ENCODE assay signal across 8 mouse cellular contexts in genomic region chr10:77417240-77418102, GRCm38 (mm10). TPM values are rescaled to one million over a fixed set of nuclear protein-coding genes. Genes with fewer than 3 reads are reported as not detected.
DNase-seq lines count a peak whose midpoint lies in the region; ATAC-seq and TF ChIP-seq lines count a peak whose summit lies in the region.

No protein-coding gene starts in this region.

- H3K36me3 ChIP-seq in embryonic facial prominence, embryonic 10.5 days (replicated peaks): no peaks in the 10 kb centered on the region
- no peaks in the 10 kb centered on the region for H3K36me3 ChIP-seq in liver, embryonic 14.5 days (replicated peaks; ENCODE audit: control insufficient read depth, insufficient read depth, low read depth)
- no peaks in the 10 kb centered on the region for H3K36me3 ChIP-seq in neural tube, embryonic 15.5 days

- H3K4me2 ChIP-seq in liver, embryonic 14.5 days (ENCODE audit: low read depth): peak overlapping the region; percentile 78
- peak overlapping the region; percentile 77 for H3K4me2 ChIP-seq in neural tube, embryonic 15.5 days

- WGBS in embryonic facial prominence, embryonic 10.5 days: under 1% methylated on average over 70 of the region's 70 CpGs
- WGBS in liver, embryonic 14.5 days (ENCODE audit: insufficient replicate concordance): under 1% methylated on average over 68 of the region's 70 CpGs
- under 1% methylated on average over 70 of the region's 70 CpGs for WGBS in neural tube, embryonic 15.5 days

- H3K9me3 ChIP-seq in embryonic facial prominence, embryonic 10.5 days: 0 out of 2 replicates have a peak, but pooled peaks cover 2% of the 10 kb centered on the region
- no peaks in the 10 kb centered on the region for H3K9me3 ChIP-seq in liver, embryonic 14.5 days (ENCODE audit: control insufficient read depth, low read length)
- H3K9me3 ChIP-seq in neural tube, embryonic 15.5 days (replicated peaks): no peaks in the 10 kb centered on the region

- peaks cover 29% of the 10 kb centered on the region for H3K27me3 ChIP-seq in embryonic facial prominence, embryonic 10.5 days (replicated peaks; ENCODE audit: low read depth, poor library complexity, severe bottlenecking)
- H3K27me3 ChIP-seq in liver, embryonic 14.5 days (ENCODE audit: control insufficient read depth, insufficient read depth, low read length): peaks cover 28% of the 10 kb centered on the region
- peaks cover 4% of the 10 kb centered on the region; the same call in 1 of the 2 replicates for H3K27me3 ChIP-seq in neural tube, embryonic 15.5 days (replicated peaks)

- peaks cover 27% of the 10 kb centered on the region for H3K4me1 ChIP-seq in embryonic facial prominence, embryonic 10.5 days
- H3K4me1 ChIP-seq in liver, embryonic 14.5 days (replicated peaks; ENCODE audit: control insufficient read depth in 2 of 2, insufficient read depth in 2 of 2, low read length in 1 of 2): peaks cover 2 to 3% of the 10 kb centered on the region in 2 experiments; a peak in 3 of 4 replicates
- H3K4me1 ChIP-seq in neural tube, embryonic 15.5 days: peaks cover 25% of the 10 kb centered on the region

- no peak for TF ChIP-seq CTCF in liver, embryonic 14.5 days (IDR thresholded peaks at IDR 0.05; ENCODE audit: low read depth)

- DNase-seq in left cerebral cortex, postnatal 25 days (ENCODE audit: low spot score in 2 of 2): peak; percentile 24 to 51
- no peak for DNase-seq in left cerebral cortex, adult 9 months (ENCODE audit: low spot score in 2 of 2)
- peak; percentile 64 for DNase-seq in embryonic facial prominence, embryonic 10.5 days (ENCODE audit: low spot score)
- peak; percentile 22 to 47 for DNase-seq in heart, postnatal 10 days
- no peak for DNase-seq in liver, embryonic 14.5 days (ENCODE audit: low read depth in 3 of 3, low spot score in 3 of 3)
- DNase-seq in gastrocnemius, postnatal 25 days: no peak

- TF ChIP-seq EP300 in liver, embryonic 14.5 days (IDR thresholded peaks at IDR 0.05; ENCODE audit: low read depth): no peak

- peak overlapping the region; percentile 88 for H3K27ac ChIP-seq in embryonic facial prominence, embryonic 10.5 days (replicated peaks)
- no peak overlapping the region for H3K27ac ChIP-seq in liver, embryonic 14.5 days
- H3K27ac ChIP-seq in neural tube, embryonic 15.5 days (replicated peaks): peak overlapping the region; percentile 79

- H3K4me3 ChIP-seq in embryonic facial prominence, embryonic 10.5 days: peak overlapping the region; percentile 75
- H3K4me3 ChIP-seq in liver, embryonic 14.5 days (ENCODE audit: insufficient read depth in 1 of 2, low read depth in 2 of 2, low read length in 2 of 2): peak overlapping the region; percentile 48 to 52
- H3K4me3 ChIP-seq in neural tube, embryonic 15.5 days (replicated peaks): peak overlapping the region; percentile 83

- peak; percentile 23 for ATAC-seq in activated CD4-positive, CD25-positive, alpha-beta regulatory T cell, adult 4 months
- peak; percentile 52; the same call in 1 of the 2 replicates for ATAC-seq in liver, embryonic 14.5 days (ENCODE audit: insufficient read depth)
- ATAC-seq in neural tube, embryonic 15.5 days (ENCODE audit: low FRiP score): peak; percentile 84

- intact Hi-C loops in left cerebral cortex, postnatal 25 days (cut with DNase I): loop anchor here (2.0 to 10.0 kb wide), 5 partner anchors 47 to 167 kb away; partner anchors contain the start of gene Pttg1ip
- intact Hi-C loops in heart, postnatal 10 days (cut with DNase I): loop anchor here (2.0 to 5.0 kb wide), 4 partner anchors 31 to 135 kb away; no protein-coding TSS in a partner anchor

- H3K9ac ChIP-seq in liver, embryonic 14.5 days (replicated peaks): no peak overlapping the region
- peak overlapping the region; percentile 83 for H3K9ac ChIP-seq in neural tube, embryonic 15.5 days (replicated peaks)

RNA-seq across cellular contexts. Expression of gene Adarb1, which starts 0.6 kb away (rescaled TPM):
- total RNA-seq in left cerebral cortex, postnatal 25 days (2021): 100 to 1,000 TPM; 123 to 147 TPM
- polyA plus RNA-seq in activated CD4-positive, CD25-positive, alpha-beta regulatory T cell, adult 4 months (2017; shearing (Covaris generic)): 1 to 10 TPM in 1 of 2 experiments, under 1 TPM in 1; 0.71 to 1.0 TPM
- polyA plus RNA-seq in embryonic facial prominence, embryonic 10.5 days (2016; fragmentation: Nextera tagmentation; extraction: Ambion mirVana): 5.1 and 6.8 TPM in 2 replicates
- total RNA-seq in heart, postnatal 10 days (2021): 10 to 100 TPM; 19.4 to 27.4 TPM
- polyA plus RNA-seq in liver, embryonic 14.5 days (2012; rRNA removed): 0.74 and 0.92 TPM in 2 replicates
- polyA plus RNA-seq in liver, embryonic 14.5 days (2014; fragmentation: Nextera tagmentation; extraction: Ambion mirVana): 1.1 and 1.2 TPM in 2 replicates
- 17.9 and 19.8 TPM in 2 replicates for polyA plus RNA-seq in neural tube, embryonic 15.5 days (2015; fragmentation: Nextera tagmentation; extraction: Ambion mirVana)
- total RNA-seq in gastrocnemius, postnatal 25 days (2021): 1 to 10 TPM; 7.1 to 9.3 TPM

Comparison
In these comparisons a context has a peak if more than half of its experiments do, and no peak if none do; other contexts are left out.
1. DNase-seq: peak in left cerebral cortex, postnatal 25 days (2 of 2), embryonic facial prominence, embryonic 10.5 days (single experiment) and heart, postnatal 10 days (2 of 2); none in left cerebral cortex, adult 9 months (0 of 2), liver, embryonic 14.5 days (0 of 3) and gastrocnemius, postnatal 25 days (single experiment).
2. ATAC-seq: peak in every context shown above with its lines; median percentile 84 in neural tube, embryonic 15.5 days; 52 in liver, embryonic 14.5 days; 23 in activated CD4-positive, CD25-positive, alpha-beta regulatory T cell, adult 4 months.
3. Peak in every context shown above with its lines, with median percentiles within 50 percentile points of each other: H3K4me3 ChIP-seq.